Mouse (Mus musculus) cerebellum, adult 2 months (tissue): Measurements from ENCODE around the gene Anapc16. TPM values are rescaled to one million over a fixed set of nuclear protein-coding genes. Genes with fewer than 3 reads are reported as not detected.

Source experiments
- DNase-seq, 2 experiments: peaks; one replicate each; pipeline ENCODE4 v3.0.0; 2021
- H3K27ac ChIP-seq: fragments of 200-500 bp; 2 replicates; pipeline ENCODE4 v1.5.1; 2012; ENCODE audit warnings: low read length, control low read depth, inconsistent platforms; ENCODE audit not compliant: insufficient read depth
- H3K27me3 ChIP-seq: fragments of 200-500 bp; 2 replicates; pipeline ENCODE4 v1.6.1; 2012; ENCODE audit warnings: inconsistent platforms, mild to moderate bottlenecking, low read length, moderate library complexity; ENCODE audit not compliant: control insufficient read depth, insufficient read depth
- H3K4me1 ChIP-seq: fragments of 200-500 bp; 2 replicates; pipeline ENCODE4 v1.6.1; 2011; ENCODE audit warnings: low read length; ENCODE audit not compliant: control insufficient read depth, insufficient read depth
- H3K4me3 ChIP-seq: fragments of 200-500 bp; replicated peaks from 2 replicates; pipeline ENCODE3; 2011; ENCODE audit warnings: mild to moderate bottlenecking, low read depth, low read length, control low read depth; ENCODE audit not compliant: insufficient read depth
- CTCF ChIP-seq: fragments of 200-500 bp; IDR thresholded peaks from 2 replicates; pipeline ENCODE4 v1.5.1; 2011; ENCODE audit warnings: low read depth, mild to moderate bottlenecking, control low read depth, low read length, moderate library complexity, borderline replicate concordance; ENCODE audit not compliant: insufficient read depth
- POLR2A ChIP-seq: fragments of 200-500 bp; IDR thresholded peaks from 2 replicates; pipeline ENCODE4 v1.6.1; 2011; ENCODE audit warnings: low read length, control low read depth, borderline replicate concordance; ENCODE audit not compliant: insufficient read depth
- WGBS: fragments of 180-500 bp; shearing (Covaris S2); methylation state at CpG from one replicate; pipeline ENCODE4 v1.1.7; 2018; 5-methylcytosine and 5-hydroxymethylcytosine counted together
- polyA plus RNA-seq: library from polyadenylated mRNA; depleted of rRNA; stranded (reverse); fragments of >200 nt; gene quantifications from 2 replicates; pipeline ENCODE4 v1.2.3, GENCODE M21; 2012

Anapc16 gene
- polyA plus RNA-seq, 1 experiment: 95.5 TPM

DNA sequence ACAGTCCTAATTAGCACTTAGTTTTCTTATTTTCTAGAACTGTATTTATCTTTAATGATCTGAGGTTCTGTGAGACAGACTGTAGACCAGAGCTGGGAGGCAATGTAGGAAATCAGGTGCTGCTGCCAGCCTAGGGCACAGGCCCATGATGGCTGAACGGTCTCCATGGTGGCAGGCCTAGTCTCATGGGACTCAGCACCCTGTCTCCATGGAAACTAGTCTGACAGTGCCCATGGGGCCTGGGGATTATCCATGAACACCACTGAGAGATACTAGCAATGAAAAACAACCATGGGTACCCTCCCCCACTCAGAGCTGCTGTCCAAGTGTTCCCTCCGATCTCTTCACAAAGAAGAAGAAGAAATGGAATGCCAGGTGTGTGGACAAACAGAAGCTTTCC, 29.1 kb upstream of the Anapc16 start:
- 48% methylated on average over 2 of the region's 2 CpGs for WGBS
- H3K4me1 ChIP-seq: no peaks in the 10 kb centered on the region
- no peak overlapping the region for H3K4me3 ChIP-seq
- H3K27me3 ChIP-seq: no peaks in the 10 kb centered on the region
- no peak overlapping the region for H3K27ac ChIP-seq
- no peak for TF ChIP-seq POLR2A
- no peak for TF ChIP-seq CTCF
- no peak for DNase-seq

DNA sequence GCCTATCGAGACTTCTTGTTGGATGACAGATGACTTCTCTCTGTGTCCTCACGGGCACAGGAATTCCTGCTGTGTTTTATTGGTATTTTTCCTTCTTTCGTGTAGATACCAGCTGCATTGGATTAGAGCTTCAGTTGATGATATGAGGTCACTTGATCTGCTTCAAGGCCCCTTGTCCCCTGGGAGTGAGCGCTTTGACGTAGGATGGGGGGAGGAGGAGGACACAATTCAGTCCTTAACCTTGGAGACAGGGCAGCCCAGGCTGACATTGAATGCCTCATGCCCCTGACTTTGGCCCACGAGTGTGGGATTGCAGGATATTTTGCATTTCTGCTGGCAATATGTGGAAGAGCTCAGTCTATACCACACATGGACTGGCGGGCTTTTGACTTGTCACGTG, 28.6 kb upstream of the Anapc16 start:
- DNase-seq: no peak
- WGBS: 79% methylated on average over 8 of the region's 8 CpGs
- no peak for TF ChIP-seq CTCF
- Histone ChIP-seq H3K27me3 (no peaks in the 10 kb centered on the region), H3K4me3 (no peak overlapping the region), H3K4me1 (no peaks in the 10 kb centered on the region), H3K27ac (no peak overlapping the region)

DNA sequence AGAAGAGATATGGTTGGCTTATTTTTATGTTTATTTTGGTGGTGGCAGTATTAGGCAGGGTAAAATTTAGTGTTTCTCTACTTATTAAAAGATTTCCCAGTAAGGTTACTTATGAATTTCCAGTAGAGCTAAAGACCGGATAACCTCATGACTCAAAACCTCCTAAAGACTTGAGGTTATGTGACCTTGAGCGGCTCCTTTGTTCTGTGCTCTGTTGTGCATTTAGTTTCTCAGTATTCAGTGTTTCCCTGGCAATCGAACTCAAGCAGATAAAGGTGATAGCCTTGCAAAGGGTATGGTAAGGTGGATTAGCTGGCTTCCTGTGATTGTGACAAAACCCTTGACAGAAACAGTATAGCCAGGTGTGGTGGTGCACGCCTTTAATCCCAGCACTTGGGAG, 26.5 kb upstream of the Anapc16 start:
- no peak for TF ChIP-seq CTCF
- TF ChIP-seq POLR2A: no peak
- no peak for DNase-seq
- WGBS: over 99% methylated on average over 4 of the region's 4 CpGs
- Histone ChIP-seq H3K27ac (no peak overlapping the region), H3K4me3 (no peak overlapping the region), H3K4me1 (no peaks in the 10 kb centered on the region), H3K27me3 (no peaks in the 10 kb centered on the region)

DNA sequence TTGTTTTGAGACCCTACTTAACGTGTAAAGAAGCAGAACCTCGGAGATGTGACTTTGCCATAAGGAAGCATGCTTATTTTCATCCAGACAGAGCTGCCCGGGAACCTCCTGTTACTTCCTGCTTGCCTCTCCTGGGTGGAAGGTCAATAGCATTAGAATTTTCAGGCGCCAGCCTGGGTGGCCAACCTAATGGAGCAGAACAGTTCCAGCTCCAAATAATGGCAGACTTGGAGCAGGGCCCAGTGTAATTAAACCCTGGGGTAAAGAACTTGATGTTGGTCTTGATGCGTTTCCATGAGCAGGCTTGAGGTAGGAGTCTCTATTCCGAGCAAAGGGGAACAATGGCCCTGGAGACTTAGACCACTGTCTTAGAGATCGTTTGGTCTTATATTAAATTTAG, 26.0 kb upstream of the Anapc16 start:
- DNase-seq: no peak
- WGBS: 45% methylated on average over 7 of the region's 7 CpGs
- Histone ChIP-seq H3K27me3 (no peaks in the 10 kb centered on the region), H3K4me3 (no peak overlapping the region), H3K4me1 (no peaks in the 10 kb centered on the region), H3K27ac (no peak overlapping the region)
- TF ChIP-seq POLR2A: no peak
- no peak for TF ChIP-seq CTCF

DNA sequence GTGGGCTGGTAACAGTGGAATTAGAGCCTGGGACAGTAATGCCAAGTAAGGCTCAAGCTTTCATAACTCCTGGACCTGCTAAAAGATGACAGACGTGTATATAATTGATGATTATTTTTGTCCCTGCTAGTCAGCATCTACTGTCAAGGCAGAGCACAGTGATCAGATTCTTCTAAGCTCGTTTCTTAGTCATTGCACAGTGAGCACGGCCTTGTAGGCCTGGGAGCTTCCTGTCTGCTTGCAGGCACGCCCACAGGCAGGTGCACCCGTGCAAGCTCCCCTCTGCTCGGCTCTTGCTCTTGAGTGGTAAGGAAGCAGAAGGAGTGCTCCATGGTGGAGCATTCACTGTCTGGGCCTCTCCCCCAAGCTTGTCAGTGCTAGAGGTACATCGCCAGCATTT, 25.2 kb upstream of the Anapc16 start:
- no peak for DNase-seq
- Histone ChIP-seq H3K4me1 (no peaks in the 10 kb centered on the region), H3K4me3 (no peak overlapping the region), H3K27me3 (no peaks in the 10 kb centered on the region), H3K27ac (no peak overlapping the region)
- WGBS: 89% methylated on average over 7 of the region's 7 CpGs
- TF ChIP-seq CTCF: no peak
- TF ChIP-seq POLR2A: no peak

DNA sequence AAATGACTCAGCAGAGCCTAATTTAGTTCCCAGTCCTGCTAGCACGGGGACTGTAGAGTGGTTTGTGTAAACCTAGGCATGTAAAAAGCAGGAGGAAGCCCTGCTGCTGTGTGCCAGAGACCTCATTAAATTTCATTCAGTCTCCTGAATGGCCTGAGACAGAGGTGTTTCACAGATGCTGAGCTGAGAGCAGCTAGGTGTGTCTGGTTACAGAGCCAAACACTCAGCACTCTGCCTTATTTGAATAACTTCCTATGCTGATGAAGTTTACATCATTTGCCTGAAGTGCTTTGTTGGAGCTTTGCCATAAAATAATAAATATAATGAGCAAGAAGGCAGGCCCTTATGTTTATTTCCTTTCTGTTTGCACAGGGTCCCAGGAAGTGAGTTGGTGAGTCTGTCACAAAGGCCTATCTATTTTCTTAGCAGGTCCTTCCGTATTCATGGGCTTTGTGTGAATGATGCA, 24.7 kb upstream of the Anapc16 start:
- no peak overlapping the region for H3K27ac ChIP-seq
- no peak for DNase-seq
- 91% methylated on average over 2 of the region's 2 CpGs for whole genome bisulfite sequencing
- TF ChIP-seq CTCF: no peak
- no peak for TF ChIP-seq POLR2A
- H3K4me1 ChIP-seq: no peaks in the 10 kb centered on the region
- no peaks in the 10 kb centered on the region for H3K27me3 ChIP-seq
- no peak overlapping the region for H3K4me3 ChIP-seq

DNA sequence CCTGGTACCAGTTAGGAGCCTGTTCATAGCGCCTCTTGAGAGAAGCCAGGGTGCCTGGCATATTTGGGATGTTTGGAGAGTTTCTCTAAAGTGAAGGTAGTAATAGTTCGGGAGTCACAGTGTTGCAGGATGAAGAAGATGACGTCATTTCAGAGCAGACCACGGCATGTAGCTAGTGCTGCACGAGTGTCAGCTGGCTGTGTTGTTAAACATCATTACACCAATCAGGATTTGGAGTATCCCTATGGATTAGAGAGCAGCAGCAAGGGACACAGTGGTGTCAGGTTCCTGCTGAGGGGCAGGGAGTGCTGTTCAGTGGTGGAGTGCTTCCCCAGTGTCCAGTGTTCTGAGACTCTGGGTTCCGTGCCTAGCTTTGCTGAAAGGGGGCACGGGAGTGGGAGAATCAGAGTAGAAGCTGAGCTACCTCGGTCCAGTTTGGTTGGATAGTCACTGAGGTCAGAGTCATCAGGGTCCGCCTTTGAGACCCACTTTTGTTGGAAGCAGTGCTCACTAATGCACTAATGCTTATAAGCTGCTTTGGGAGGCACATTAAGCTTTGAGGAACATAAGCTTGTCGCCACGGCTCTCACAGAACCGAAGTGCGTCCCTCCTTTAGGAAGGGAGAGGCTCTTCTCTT, 23.9 kb upstream of the Anapc16 start:
- no peaks in the 10 kb centered on the region for H3K4me1 ChIP-seq
- TF ChIP-seq POLR2A (no peak), CTCF (no peak)
- no peak overlapping the region for H3K27ac ChIP-seq
- WGBS: 86% methylated on average over 13 of the region's 13 CpGs
- DNase-seq: no peak
- no peak overlapping the region for H3K4me3 ChIP-seq
- H3K27me3 ChIP-seq: no peaks in the 10 kb centered on the region

DNA sequence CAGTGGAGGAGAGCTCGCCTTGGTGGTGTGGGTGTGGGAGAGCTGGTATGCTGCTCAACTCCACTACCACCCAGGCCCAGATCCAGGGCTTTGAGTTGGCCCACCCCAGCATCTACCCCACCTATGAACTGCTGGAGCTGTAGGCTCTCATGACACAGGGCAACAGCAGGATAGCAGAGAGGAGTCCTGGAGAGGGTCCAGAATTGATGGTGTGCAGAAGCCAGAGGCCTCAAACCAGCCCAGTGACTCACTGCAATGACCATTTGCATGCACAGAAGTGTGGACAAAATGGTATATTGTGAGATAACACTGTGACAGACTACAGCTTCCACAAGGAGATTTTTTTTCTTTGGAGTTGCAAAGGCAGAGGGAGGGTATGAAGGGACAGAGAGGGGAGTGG, 20.8 kb upstream of the Anapc16 start:
- H3K27me3 ChIP-seq: no peaks in the 10 kb centered on the region
- H3K27ac ChIP-seq: no peak overlapping the region
- DNase-seq: no peak
- TF ChIP-seq POLR2A (no peak), CTCF (no peak)
- H3K4me3 ChIP-seq: no peak overlapping the region
- 88% methylated on average over 1 of the region's 1 CpGs for WGBS
- no peaks in the 10 kb centered on the region for H3K4me1 ChIP-seq
